Mouse (Mus musculus) forebrain, embryonic 11.5 days (tissue): ENCODE measurements at regions not wholly inside any gene's neighbourhood (a gene's known extent, or its start where the extent isn't known, plus 50 kb on each side); places are given as distances from the start of the nearest gene placed in this dataset.

Experiments
- ATAC-seq: fragments of 200-750 bp; cut with Nextera tagmentation; replicated peaks from 2 replicates; pipeline ENCODE4 v1.8.0; 2017; ENCODE audit warnings: moderate TSS enrichment; ENCODE audit not compliant: low FRiP score
- DNase-seq: peaks from one replicate; pipeline ENCODE4 v3.0.0-alpha.2; 2017; ENCODE audit warnings: low spot score
- H3K27ac ChIP-seq: fragments of 300-500 bp; sonication (generic); 2 replicates; pipeline ENCODE4 v1.5.1; 2014; ENCODE audit warnings: low read depth, low read length
- H3K27me3 ChIP-seq: fragments of 300-500 bp; sonication (generic); 2 replicates; pipeline ENCODE4 v1.6.1; 2014; ENCODE audit warnings: mild to moderate bottlenecking, low read length, mixed read lengths; ENCODE audit not compliant: control insufficient read depth, insufficient read depth
- H3K36me3 ChIP-seq: fragments of 300-500 bp; sonication (generic); 2 replicates; pipeline ENCODE4 v1.6.1; 2014; ENCODE audit warnings: mild to moderate bottlenecking, low read length, moderate library complexity, mixed read lengths; ENCODE audit not compliant: control insufficient read depth, insufficient read depth
- H3K4me1 ChIP-seq: fragments of 300-500 bp; sonication (generic); replicated peaks from 2 replicates; pipeline ENCODE4 v1.6.1; 2014; ENCODE audit warnings: low read length, mixed read lengths; ENCODE audit not compliant: control insufficient read depth, insufficient read depth
- H3K4me2 ChIP-seq: fragments of 300-500 bp; sonication (generic); 2 replicates; pipeline ENCODE4 v1.6.1; 2014; ENCODE audit warnings: low read depth, mild to moderate bottlenecking, low read length, moderate library complexity, mixed read lengths; ENCODE audit not compliant: severe bottlenecking
- H3K4me3 ChIP-seq: fragments of 300-500 bp; sonication (generic); 2 replicates; pipeline ENCODE4 v1.5.1; 2014; ENCODE audit warnings: low read depth, low read length
- H3K9ac ChIP-seq: fragments of 300-500 bp; sonication (generic); 2 replicates; pipeline ENCODE4 v1.6.1; 2014; ENCODE audit warnings: low read length
- H3K9me3 ChIP-seq: fragments of 300-500 bp; sonication (generic); 2 replicates; pipeline ENCODE4 v1.6.1; 2016; ENCODE audit warnings: low read length, mixed read lengths; ENCODE audit not compliant: control insufficient read depth
- WGBS: fragments of 180-500 bp; shearing (Covaris S2); extraction: QIAGEN DNeasy Blood & Tissue Kit; methylation state at CpG from one replicate; pipeline ENCODE4 v1.1.7; 2014; 5-methylcytosine and 5-hydroxymethylcytosine counted together

GRCm38 (mm10) chr10:19443516-19443915, 87.2 kb downstream of the Olig3 start:
- no peaks in the 10 kb centered on the region for H3K27me3 ChIP-seq
- 49% methylated on average over 8 of the region's 8 CpGs for WGBS

GRCm38 (mm10) chr10:19448838-19449559, 92.7 kb downstream of the Olig3 start:
- Histone ChIP-seq H3K4me3 (no peak overlapping the region), H3K27ac (no peak overlapping the region), H3K4me2 (no peak overlapping the region), H3K9me3 (no peaks in the 10 kb centered on the region), H3K27me3 (no peaks in the 10 kb centered on the region), H3K9ac (no peak overlapping the region), H3K4me1 (no peaks in the 10 kb centered on the region), H3K36me3 (no peaks in the 10 kb centered on the region)
- DNase-seq: no peak
- WGBS: 69% methylated on average over 12 of the region's 12 CpGs
- ATAC-seq: no peak

More at GRCm38 (mm10) chr10:19443516-19443915, 87.2 kb downstream of the Olig3 start:
- DNase-seq (no peak), ATAC-seq (no peak)
- H3K9me3 ChIP-seq: no peaks in the 10 kb centered on the region
- no peak overlapping the region for H3K27ac ChIP-seq
- no peaks in the 10 kb centered on the region for H3K36me3 ChIP-seq
- no peak overlapping the region for H3K9ac ChIP-seq
- H3K4me1 ChIP-seq: peaks cover 5% of the 10 kb centered on the region; the same call in 1 of the 2 replicates
- no peak overlapping the region for H3K4me2 ChIP-seq
- H3K4me3 ChIP-seq: no peak overlapping the region

- H3K36me3 ChIP-seq: no peaks in the 10 kb centered on the region
- no peak overlapping the region for H3K27ac ChIP-seq
- WGBS: 40% methylated on average over 11 of the region's 11 CpGs
- no peaks in the 10 kb centered on the region for H3K9me3 ChIP-seq
- no peak overlapping the region for H3K9ac ChIP-seq
- no peak overlapping the region for H3K4me3 ChIP-seq
- no peak overlapping the region for H3K4me2 ChIP-seq
- DNase-seq: no peak
- H3K27me3 ChIP-seq: no peaks in the 10 kb centered on the region
- 0 out of 2 replicates have a peak, but pooled peaks cover 2% of the 10 kb centered on the region for H3K4me1 ChIP-seq
- peak; percentile 64; the same call in 1 of the 2 replicates for ATAC-seq
Observed at GRCm38 (mm10) chr10:19459053-19459452, 102.7 kb downstream of the Olig3 start.

GRCm38 (mm10) chr10:19459709-19460108, 103.4 kb downstream of the Olig3 start:
- Histone ChIP-seq H3K27ac (no peak overlapping the region), H3K36me3 (no peaks in the 10 kb centered on the region), H3K9ac (no peak overlapping the region), H3K4me2 (no peak overlapping the region), H3K9me3 (no peaks in the 10 kb centered on the region), H3K27me3 (no peaks in the 10 kb centered on the region), H3K4me3 (no peak overlapping the region), H3K4me1 (0 out of 2 replicates have a peak, but pooled peaks cover 2% of the 10 kb centered on the region)
- no peak for ATAC-seq
- DNase-seq: no peak
- WGBS: 71% methylated on average over 5 of the region's 5 CpGs

- ATAC-seq: no peak
- H3K36me3 ChIP-seq: no peaks in the 10 kb centered on the region
- no peak for DNase-seq
- no peaks in the 10 kb centered on the region for H3K9me3 ChIP-seq
- H3K4me1 ChIP-seq: 0 out of 2 replicates have a peak, but pooled peaks cover 2% of the 10 kb centered on the region
- H3K4me3 ChIP-seq: no peak overlapping the region
- no peak overlapping the region for H3K4me2 ChIP-seq
- no peaks in the 10 kb centered on the region for H3K27me3 ChIP-seq
- WGBS: 88% methylated on average over 4 of the region's 4 CpGs
- H3K27ac ChIP-seq: no peak overlapping the region
- H3K9ac ChIP-seq: no peak overlapping the region
Observed at GRCm38 (mm10) chr10:19460164-19460563, 103.8 kb downstream of the Olig3 start.

GRCm38 (mm10) chr10:19463800-19464199, 107.5 kb downstream of the Olig3 start:
- Histone ChIP-seq H3K36me3 (no peaks in the 10 kb centered on the region), H3K27me3 (no peaks in the 10 kb centered on the region), H3K27ac (no peak overlapping the region), H3K9ac (no peak overlapping the region), H3K9me3 (no peaks in the 10 kb centered on the region), H3K4me1 (0 out of 2 replicates have a peak, but pooled peaks cover 2% of the 10 kb centered on the region), H3K4me2 (no peak overlapping the region), H3K4me3 (no peak overlapping the region)
- ATAC-seq (no peak), DNase-seq (no peak)
- WGBS: 84% methylated on average over 3 of the region's 3 CpGs

GRCm38 (mm10) chr10:19464504-19464903, 108.2 kb downstream of the Olig3 start:
- no peaks in the 10 kb centered on the region for H3K36me3 ChIP-seq
- H3K27ac ChIP-seq: no peak overlapping the region
- no peak overlapping the region for H3K4me2 ChIP-seq
- H3K4me3 ChIP-seq: no peak overlapping the region
- DNase-seq: no peak
- no peaks in the 10 kb centered on the region for H3K4me1 ChIP-seq
- no peak overlapping the region for H3K9ac ChIP-seq
- no peak for ATAC-seq
- 31% methylated on average over 5 of the region's 5 CpGs for WGBS
- H3K27me3 ChIP-seq: no peaks in the 10 kb centered on the region
- H3K9me3 ChIP-seq: no peaks in the 10 kb centered on the region

- Histone ChIP-seq H3K9me3 (no peaks in the 10 kb centered on the region), H3K27me3 (no peaks in the 10 kb centered on the region)
Observed at GRCm38 (mm10) chr10:19471349-19472040, 115.2 kb downstream of the Olig3 start.

More at GRCm38 (mm10) chr10:19471349-19472040, 115.2 kb downstream of the Olig3 start:
- DNase-seq (no peak), ATAC-seq (no peak)
- Histone ChIP-seq H3K9ac (no peak overlapping the region), H3K27ac (no peak overlapping the region), H3K36me3 (no peaks in the 10 kb centered on the region), H3K4me2 (no peak overlapping the region), H3K4me3 (no peak overlapping the region), H3K4me1 (no peaks in the 10 kb centered on the region)
- WGBS: 82% methylated on average over 9 of the region's 9 CpGs
